Mouse (Mus musculus): ENCODE results near the gene Cmtm7.
A peak's percentile ranks its signal among the peaks of the same experiment; 100 is the strongest.

Cmtm7 gene

DNA sequence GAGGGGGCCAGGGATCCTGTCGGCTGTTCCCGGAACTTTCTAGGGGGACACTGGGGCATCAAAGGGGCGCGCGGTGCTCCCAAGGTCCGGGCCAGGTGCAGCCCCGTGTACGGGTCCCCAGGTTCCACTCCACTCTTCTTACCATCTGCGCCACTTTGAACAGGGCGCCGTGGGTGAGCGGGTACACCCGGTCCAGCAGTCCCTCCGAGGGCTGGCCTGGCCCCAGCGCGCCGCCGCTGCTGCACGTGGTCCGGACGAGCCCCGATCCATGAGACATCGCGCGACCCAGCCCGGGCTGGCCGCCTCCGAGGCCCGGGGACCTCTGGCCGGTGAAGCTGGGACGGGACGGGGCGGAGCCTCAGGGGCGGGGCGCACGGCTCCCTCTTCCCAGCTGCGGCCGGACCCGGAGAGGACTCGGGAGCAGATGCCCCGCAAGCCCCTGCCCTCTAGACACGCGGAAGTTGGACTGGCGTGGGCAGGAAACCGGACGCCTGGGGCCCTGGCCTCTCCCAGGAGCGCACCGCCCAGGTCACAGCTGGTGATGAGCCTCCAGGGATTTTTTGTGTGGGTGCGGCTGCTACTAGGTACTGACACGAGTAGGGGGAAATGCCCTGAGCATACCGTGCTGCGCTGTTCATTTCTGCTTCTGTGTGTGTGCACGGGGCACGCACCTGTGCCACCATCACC lies at the start of gene Cmtm7:
Gene Cmtm7 (minus strand): TSS at position 331 of the 687 bp plus-strand sequence.
- peak; percentile 76 for DNase-seq

DNA sequence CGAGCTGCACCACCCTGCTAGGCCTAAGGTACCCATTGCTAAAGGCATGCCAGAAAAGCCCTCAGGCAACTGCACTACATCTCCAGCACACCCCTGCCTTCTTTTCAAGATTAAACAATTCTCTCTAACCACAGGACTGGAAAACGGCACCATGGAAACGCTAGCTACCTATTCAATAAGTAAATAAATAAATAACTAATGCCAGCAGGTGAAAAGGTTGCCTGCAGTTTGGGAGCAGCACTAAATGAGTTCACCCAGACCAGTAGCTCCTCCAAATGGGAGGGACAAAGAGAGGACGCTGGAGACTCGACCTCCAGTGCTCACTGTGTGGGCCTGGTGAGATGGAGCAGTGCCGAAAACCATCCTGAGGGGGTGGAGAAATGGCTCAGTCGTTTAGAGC lies 48.7 kb upstream of the Cmtm7 start:
- no peak for DNase-seq

DNA sequence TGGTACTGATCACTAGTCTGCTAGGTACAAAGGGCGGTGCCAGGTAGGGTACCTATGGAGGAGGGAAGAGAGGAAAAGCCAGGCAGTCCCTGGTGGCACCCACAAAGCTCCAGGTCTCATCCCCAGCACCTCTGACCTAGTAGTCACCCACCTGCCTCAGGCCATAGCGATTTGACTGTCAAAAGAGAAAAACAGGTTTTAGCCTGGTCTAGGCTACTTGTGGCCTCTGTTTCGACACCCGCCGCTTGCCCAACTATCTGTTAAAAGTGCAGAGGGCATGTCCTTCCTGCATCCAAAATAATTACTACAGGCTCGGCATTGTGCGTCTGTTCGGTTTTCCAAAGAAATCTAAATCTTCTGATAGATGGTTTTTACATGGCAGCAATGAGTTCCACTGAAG lies 48.0 kb upstream of the Cmtm7 start:
- no peak for DNase-seq

DNA sequence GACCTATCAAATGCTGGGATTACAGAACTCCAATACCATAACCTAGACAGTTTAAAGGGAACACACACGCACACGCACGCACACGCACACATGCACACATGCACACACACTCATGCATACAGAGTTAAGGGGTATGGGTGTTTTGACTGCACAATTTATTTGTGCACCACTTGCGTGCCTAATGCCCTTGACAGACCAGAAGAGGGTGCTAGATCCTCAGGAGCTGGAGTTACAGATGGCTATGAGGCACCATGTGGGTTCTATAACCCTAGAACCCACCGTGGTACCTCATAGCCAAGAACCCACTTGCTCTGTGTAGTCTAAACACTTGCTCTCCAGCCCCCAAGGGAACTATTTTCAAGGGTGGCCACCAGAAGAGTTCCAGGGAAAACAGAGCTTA lies 46.7 kb upstream of the Cmtm7 start:
- no peak for DNase-seq

DNA sequence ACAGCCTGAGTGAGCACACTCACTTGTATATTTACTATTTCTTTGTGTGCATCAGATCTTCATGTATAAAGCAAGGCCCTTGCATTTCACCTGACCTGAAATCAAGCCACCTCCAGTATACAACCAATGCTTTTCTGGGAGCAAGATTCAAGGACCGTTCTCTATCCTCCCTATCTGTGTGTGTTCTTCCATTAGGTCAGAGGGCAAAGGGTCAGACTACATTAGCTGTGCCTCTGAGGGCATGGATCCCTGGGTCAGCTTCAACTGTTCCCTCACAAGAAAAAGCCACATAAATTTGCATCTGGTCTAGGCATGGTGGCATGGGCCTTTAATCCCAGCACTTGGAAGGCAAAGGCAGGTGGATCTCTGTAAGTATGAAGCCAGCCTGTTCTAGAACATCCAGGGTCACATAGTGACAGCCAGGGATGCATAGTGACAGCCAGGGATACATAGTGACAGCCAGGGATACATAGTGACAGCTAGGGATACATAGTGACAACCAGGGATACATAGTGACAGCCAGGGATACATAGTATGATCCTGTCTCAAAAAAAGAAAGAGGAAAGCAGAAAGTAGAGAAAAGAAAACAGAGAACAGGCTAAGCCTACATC lies 45.7 kb upstream of the Cmtm7 start:
- DNase-seq = no peak

DNA sequence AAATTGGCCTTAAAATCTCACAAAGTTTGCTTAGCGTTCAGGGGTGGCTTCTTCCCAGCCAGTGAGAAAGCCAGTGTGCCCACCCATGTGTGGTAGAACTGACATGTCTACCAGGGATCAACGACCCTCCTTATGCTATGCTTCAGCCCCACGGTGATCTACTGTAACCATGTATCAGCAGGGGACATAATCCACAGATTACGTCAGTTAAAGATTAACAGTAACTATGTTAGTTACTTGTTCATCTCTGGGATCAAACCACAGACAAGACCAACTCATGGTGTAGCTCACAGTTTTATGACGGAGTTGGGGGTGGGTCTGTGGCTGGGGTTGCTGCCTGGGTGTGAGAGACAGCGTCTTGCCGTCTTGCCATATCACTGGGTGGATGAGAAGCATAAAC lies 42.5 kb upstream of the Cmtm7 start:
- no peak for DNase-seq

DNA sequence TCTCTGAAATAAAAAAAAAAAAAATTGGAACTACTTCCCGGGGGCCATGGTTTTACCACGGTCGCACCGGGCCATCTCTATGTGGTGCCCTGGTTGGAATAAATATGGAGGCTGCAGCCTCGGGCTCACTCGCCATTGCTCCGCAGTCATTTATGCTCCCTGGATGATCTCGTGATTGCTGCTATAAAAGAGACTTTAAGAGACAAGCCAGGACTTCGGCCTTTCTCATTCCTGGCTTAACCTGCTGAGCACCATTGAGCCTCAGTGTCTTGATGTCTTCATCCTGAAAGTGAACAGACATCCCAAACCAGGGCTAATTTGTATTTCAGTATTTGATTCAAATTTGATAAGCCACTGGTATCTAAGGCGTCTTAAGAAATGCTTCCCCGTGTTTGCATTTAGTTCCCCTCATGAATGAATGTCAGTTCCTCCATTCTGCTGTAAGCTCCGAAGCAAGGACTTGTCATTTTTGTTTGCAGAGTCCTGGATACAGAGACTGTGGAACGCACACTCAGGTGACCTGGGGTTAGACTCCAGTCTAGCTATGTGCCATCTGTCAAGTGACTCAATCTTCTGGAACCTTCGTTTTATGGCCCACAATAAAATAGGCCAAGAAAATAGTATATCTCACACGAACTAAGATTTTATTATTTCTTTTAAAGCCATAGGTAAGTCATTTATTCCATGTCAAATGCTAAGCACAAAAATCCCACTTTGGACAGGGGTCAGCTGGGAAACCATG lies 40.1 kb upstream of the Cmtm7 start:
- no peak for DNase-seq

DNA sequence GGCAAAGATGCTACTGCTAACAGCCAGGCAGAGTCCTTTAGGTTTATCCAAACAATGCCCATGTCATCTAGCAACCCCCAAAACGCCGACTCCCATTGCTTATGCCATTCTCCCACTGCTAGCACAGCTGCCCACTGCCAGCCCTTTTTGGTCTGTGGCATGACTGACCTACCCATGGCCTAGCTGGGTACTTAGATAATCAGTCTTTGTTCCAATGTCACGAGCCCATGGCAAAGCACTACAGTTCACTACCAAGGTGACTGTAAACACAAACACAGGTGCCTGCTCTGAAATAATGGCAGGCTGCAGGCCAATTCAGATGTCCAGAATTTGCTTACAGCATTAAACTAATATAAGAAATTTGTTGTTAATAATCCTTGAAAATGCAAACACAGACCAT lies 37.3 kb upstream of the Cmtm7 start:
- DNase-seq = no peak

DNA sequence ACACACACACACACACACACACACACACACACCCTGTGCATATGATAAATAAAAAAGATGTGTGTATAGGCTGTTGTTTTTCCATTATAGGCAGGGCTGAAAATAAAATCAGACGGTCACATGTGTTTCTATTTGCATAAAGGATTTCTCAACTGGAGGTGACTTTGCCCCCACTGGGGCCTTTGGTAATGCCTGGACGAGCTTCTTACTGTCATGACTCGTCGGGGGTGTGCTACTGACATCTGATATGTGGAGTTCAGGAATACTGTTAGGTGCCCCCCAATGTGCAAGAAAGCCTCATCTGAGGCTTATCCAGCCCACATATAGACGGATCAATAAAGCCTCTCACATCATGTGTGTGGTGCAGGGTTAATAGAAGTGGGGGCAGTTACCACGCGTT lies 35.4 kb upstream of the Cmtm7 start:
- no peak for DNase-seq

DNA sequence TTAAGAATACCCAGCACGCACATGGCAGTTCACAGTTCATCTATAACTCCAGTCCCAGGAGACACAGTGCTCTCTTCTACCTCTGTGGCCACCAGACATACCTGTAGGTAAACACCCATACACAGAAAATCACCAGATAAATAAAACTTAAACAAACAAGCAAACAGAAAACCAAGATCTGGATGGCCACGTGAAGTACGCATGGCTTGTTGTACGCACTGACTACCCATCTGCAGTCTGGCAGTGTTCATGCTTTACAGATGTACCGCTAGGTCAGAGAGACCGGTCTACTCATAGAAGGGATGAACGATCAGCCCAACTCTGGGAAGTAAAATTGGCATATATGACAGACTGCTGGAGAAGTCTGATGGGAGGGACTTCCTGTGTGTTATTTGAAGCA lies 34.5 kb upstream of the Cmtm7 start:
- no peak for DNase-seq

DNA sequence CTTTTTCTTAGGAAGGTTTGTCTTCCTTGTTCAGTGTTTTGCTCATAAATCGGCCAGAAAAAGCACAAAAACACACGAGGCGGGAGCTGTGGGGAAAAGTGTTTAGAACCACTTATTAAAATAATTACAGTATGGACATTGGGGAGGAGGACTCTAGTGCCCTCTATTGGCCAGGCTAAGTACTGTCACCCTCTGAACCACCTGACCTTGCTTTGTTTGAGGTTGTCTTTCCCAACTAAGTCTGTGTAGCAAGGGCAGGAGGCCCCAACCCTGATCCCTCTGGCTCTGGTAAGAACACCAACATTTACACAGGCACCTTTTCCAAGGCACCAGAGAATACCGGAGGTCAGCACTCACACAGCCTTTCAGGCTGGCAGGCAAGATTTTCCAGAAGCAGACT lies 33.7 kb upstream of the Cmtm7 start:
- no peak for DNase-seq

DNA sequence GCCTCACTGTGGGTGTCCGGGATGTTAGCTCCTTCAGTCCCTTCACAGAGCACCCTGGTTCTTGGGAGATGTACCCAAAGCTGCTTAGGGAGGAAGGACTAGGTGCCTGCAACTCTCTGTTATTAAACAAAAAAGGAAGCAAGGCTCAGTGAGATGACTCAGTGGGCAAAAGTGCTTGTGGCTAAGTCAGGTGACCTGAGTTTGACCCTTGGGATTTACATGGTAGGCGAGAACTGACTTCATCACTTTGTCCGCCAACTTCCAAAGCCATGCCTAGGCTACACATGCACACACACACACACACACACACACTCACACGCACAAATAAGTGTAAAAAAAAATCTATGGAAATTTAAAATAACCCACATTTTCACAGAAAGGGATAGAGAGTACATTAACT lies 30.3 kb upstream of the Cmtm7 start:
- no peak for DNase-seq

DNA sequence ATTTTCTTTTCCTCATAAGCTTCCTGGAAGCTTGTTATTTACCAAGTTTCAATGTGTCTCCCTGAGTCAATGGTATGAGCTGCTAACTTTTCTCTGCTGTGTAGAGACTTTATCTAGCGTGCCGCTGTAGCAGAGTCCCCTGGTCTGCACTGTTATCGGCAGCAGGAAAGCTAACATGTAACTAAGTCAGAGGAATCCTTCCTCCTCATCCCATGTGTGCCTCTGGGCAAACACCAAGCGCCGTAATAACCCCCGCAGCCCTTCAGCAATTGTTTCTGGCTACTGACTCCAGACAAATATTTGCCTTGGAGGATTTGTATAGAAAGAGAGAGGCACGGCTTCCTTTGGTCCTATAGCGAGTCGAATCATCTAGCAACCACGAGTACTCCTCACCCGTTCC lies 29.2 kb upstream of the Cmtm7 start:
- no peak for DNase-seq

DNA sequence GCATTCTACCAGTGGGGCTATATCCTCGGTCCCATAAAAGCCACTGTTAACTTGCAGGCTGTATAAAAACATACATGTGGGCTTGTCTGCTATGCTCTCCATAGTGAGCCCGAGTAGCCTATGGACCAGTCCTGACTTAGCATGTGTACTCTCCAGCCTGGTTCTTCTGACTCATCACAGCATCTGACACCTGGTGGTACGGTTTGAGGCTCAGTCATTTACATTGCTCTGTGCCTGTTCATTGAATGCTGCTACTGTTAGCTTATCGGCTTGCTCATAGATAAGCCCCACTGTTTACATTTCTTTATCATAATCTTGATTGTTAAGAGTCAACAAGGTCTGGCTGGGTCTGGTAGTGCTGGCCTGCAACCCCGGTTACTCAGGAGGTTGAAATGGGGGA lies 27.0 kb upstream of the Cmtm7 start:
- no peak for DNase-seq

DNA sequence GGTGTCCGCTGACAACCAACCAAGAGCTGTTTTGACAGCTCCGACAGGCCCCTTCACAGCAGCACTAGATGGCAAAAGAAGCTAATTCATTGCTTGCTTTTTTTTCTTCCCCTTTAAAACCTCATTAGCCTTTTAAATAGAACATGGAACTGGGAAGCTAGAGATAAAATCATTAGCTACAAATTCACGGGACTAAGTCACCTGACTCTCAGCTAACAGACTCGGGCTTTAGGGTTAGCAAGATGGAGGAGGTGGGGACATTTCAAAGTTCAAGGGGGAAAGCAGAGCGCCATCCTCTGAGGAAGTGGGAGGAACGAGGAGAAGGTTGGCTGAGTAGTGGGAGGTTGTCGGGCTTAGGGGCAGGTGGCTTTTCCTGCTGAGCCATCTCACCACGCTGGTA lies 25.6 kb upstream of the Cmtm7 start:
- DNase-seq = no peak

DNA sequence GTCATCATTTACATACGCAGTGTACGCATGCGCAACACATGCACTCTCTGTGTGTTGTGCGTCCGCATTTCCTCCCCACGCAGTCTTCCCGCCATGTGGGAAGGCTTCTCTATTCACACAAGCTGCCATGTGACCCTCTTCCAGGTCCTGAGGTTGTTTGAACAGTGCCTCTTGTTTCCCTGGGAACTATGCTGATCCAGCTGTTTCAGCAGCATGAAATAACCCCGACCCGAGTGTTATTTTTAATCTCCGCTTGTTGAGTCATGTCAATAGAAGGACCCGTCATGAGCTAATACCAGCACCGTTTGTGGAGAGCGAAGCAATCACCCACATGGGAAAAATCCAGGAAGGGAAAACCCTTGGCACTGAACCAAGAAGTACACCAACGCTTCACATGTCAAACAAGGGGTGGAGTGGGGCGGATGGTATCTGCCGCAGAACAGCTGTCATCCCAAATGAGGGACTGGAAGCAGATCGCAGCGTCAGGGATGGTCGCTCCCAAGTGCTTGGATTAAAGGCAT lies 23.6 kb upstream of the Cmtm7 start:
- peak; percentile 27 for DNase-seq

DNA sequence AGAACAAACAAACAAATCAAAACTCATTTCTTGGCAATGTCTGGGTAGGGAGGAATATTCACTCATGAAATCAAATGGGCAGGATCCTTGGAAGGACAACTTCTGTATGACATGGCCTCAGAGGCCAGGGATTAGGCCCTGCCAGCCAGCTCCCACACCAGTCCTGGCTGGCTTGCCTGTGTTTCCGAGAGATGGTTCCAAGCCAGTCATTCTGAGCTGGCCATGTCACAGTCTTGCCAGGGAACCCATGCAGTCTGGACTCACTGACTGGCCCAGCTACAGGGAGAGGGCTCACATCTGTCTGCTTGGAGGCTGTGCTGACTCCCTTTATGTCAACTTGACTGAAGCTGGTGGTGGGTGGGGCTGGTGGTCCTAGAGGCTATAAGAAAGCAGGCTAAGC lies 20.5 kb upstream of the Cmtm7 start:
- DNase-seq = no peak

DNA sequence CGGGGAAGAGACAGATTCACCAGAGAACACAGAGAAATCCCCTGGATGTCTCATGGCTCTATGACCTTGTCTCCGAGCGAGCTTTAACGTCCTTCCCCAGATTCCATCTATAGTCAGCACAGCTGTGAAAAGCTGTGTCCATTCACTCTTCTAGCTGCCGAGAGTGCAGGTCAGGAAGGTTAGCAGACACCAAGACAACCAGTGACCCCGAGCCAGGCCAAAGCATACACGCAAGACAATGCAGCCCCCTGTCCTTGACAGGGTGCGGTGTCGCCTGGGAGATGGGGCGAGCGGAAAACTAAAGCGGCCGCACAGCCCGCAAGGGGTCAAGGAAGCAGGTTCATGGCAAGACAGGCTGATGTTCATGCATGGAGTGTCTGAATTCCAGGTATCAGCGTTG lies 19.6 kb upstream of the Cmtm7 start:
- no peak for DNase-seq

DNA sequence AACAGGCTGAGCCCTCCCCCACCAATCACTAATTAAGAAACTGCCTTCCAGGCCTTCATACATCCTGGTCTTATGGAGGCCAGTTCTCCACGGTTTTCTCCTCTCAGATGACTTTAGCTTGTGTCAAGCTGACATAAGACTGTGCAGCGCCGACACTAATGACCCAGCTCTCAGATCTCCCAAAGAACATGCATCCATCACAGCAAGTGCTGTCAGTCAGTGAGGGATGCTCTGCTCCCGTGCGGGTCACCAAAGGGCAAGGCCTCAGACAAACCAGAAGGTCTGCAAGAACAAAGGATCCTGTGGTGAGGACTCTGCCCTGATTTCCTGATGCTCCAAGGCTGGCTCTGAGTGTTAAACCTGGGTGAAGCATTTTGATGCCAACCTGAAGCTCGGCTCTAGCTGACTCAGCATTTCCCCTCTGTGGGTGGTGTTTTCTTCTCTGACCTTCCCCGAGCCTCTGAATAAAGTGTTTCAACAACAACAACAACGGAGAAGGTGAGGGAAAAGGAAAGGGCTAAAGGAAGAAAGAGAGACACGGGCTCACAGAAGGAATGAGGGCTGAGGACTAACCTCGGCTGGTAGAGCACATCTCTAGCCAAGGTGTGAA lies 17.9 kb upstream of the Cmtm7 start:
- no peak for DNase-seq

DNA sequence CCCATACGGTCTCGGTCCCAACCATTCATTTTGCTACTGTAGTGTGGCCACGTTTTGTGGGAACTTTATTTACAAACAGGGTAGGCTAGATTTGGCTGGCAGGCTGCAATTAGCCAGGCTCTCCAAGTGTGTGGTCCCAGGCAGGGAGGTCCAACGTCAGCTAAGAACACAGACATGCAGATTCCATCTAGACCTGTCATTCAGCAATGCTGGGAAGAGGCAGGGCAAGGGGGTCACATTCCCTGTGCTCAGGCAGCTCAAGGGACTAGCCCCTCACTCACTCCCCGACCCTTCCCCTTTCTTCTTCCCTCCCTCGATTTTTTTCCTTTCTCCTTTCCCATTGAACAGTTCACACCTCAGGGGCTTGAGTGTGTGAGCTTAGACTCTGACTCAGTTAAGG lies 17.2 kb upstream of the Cmtm7 start:
- DNase-seq = no peak

DNA sequence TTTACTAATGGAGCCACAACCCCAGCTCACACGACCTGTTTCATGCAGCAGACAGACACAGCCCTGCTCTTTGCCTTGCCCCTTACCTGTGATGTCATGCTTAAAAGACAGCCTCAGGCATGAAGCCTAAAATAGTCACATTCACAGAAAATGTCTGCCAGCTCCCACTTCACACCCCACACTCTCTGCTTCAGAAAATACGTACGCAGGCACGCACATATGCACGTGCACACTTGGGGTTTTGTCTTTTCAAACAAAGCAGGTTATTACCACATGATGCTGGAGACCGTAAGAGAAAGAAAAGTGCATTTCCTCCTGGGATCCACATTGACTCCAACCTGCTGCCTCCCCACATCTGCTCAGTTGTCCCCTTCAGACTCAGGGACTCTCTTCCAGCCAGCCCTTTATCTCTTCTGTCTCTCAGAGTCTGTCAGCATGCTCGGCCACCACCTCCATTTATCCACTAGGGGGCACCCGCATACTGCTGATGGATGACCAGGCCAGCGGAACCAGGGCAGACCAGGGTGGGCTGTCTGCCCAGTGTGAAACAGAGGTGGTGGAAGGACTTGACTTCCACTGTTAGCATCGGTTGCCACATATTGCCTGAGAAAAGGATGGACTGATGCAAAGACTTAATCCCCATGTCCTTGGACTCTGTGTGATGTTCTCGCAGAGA lies 15.8 kb upstream of the Cmtm7 start:
- peak; percentile 67 for DNase-seq

DNA sequence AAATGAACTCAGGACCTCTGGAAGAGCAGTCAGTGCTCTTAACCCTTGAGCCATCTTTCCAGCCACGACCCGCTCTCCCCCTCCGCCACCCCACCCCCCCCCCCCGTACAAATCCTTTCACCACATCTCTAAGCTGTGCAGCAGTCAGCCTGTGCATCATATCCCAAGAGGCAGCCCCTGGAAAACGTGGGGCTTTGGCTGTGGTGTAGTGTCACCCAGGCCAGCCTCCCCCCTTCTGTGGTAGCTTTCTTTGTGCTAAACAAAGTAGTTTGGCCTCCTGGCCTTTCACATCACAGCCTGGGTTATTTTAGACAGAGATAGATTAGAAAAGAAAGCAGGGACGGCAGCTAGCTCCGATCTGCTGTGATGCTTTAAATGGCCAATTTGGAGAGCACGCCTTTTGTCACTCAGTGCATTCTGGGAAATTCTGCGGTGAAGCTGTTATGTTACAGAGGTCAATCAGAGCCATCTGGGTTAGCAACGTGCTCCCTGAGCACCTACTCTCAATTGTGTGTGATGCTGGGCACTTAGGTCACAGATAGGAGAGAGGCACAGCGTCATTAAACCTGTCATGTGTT lies 14.9 kb upstream of the Cmtm7 start:
- DNase-seq = no peak

DNA sequence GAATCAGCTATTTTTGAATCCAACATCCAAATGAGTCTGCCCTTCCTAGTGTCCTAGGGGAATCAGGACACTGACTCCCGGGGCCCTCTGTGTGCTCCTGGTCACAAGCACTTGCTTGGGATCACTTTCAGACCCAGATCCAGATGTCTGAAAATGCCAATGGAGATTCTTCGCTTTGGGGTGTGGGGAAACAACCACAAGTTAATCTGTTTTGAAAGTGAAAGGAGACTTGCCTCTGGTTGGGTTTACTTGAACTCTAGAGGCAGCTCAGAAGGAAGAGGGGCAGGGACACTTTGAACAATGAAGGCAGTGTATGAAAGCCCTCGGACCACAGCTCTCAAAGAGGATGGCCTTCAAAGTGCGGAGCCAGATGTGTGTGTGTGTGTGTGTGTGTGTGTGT lies 12.8 kb upstream of the Cmtm7 start:
- no peak for DNase-seq
